Mouse (Mus musculus) neural tube, embryonic 10.5 days (tissue): ENCODE results near the gene Ophn1.

Experiments used
- DNase-seq: peaks from one replicate; pipeline ENCODE4 v3.0.0-alpha.2; 2017; ENCODE audit warnings: low spot score; ENCODE audit errors: extremely low spot score

Ophn1 gene

GRCm38 (mm10) chrX:98890406-98891116 is at the start of gene Ophn1:
Ophn1 (minus strand) TSS chrX:98891025.
- DNase-seq: peak; percentile 59

GRCm38 (mm10) chrX:98937555-98938294 is 46.9 kb upstream of the Ophn1 start:
- DNase-seq: peak; percentile 89

GRCm38 (mm10) chrX:98936707-98937554 is 46.1 kb upstream of the Ophn1 start:
- DNase-seq: peak; percentile 87

- DNase-seq: no peak
Observed at GRCm38 (mm10) chrX:98936101-98936500, 45.3 kb upstream of the Ophn1 start, which contains the start of gene Yipf6. Yipf6 (plus strand) TSS chrX:98936316.

GRCm38 (mm10) chrX:98919423-98919822 is 28.6 kb upstream of the Ophn1 start:
- no peak for DNase-seq

- DNase-seq: no peak
Observed at GRCm38 (mm10) chrX:98908910-98909309, 18.1 kb upstream of the Ophn1 start.

GRCm38 (mm10) chrX:98904226-98904625 is 13.4 kb upstream of the Ophn1 start:
- no peak for DNase-seq

GRCm38 (mm10) chrX:98898307-98898706 is 7.5 kb upstream of the Ophn1 start:
- DNase-seq: no peak

GRCm38 (mm10) chrX:98890072-98890405 is 786 bp downstream of the Ophn1 start:
- DNase-seq: no peak

- no peak for DNase-seq
Observed at GRCm38 (mm10) chrX:98881983-98882382, 8.8 kb downstream of the Ophn1 start.

GRCm38 (mm10) chrX:98881085-98881484 is 9.7 kb downstream of the Ophn1 start:
- no peak for DNase-seq

- DNase-seq: no peak
Observed at GRCm38 (mm10) chrX:98880314-98880713, 10.5 kb downstream of the Ophn1 start.

GRCm38 (mm10) chrX:98875144-98875543 is 15.7 kb downstream of the Ophn1 start:
- no peak for DNase-seq

GRCm38 (mm10) chrX:98874086-98874485 is 16.7 kb downstream of the Ophn1 start:
- no peak for DNase-seq

GRCm38 (mm10) chrX:98872064-98872463 is 18.8 kb downstream of the Ophn1 start:
- DNase-seq: no peak

- no peak for DNase-seq
Observed at GRCm38 (mm10) chrX:98870541-98870940, 20.3 kb downstream of the Ophn1 start.

GRCm38 (mm10) chrX:98869735-98870134 is 21.1 kb downstream of the Ophn1 start:
- DNase-seq: no peak

- no peak for DNase-seq
Observed at GRCm38 (mm10) chrX:98869165-98869564, 21.7 kb downstream of the Ophn1 start.

- DNase-seq: no peak
Observed at GRCm38 (mm10) chrX:98860167-98860566, 30.7 kb downstream of the Ophn1 start.

- DNase-seq: no peak
Observed at GRCm38 (mm10) chrX:98856046-98856445, 34.8 kb downstream of the Ophn1 start.

GRCm38 (mm10) chrX:98850869-98851268 is 40.0 kb downstream of the Ophn1 start:
- DNase-seq: no peak

GRCm38 (mm10) chrX:98841606-98842005 is 49.2 kb downstream of the Ophn1 start:
- DNase-seq: no peak
